Mouse (Mus musculus) erythroid progenitor cell, adult 5-6 weeks (primary cell): ENCODE data around the gene Olfr492. TPM values are rescaled to one million over a fixed set of nuclear protein-coding genes. Genes with fewer than 3 reads are reported as not detected.

Experiments
- ATAC-seq: replicated peaks from 2 replicates; pipeline ENCODE4 v1.8.0; 2016; ENCODE audit warnings: moderate number of reproducible peaks, mild to moderate bottlenecking, moderate TSS enrichment, inconsistent platforms; ENCODE audit not compliant: poor library complexity, low FRiP score, severe bottlenecking
- total RNA-seq, 2 experiments: library from RNA; stranded (forward) in 1 of 2; stranded (reverse) in 1 of 2; fragments of 150-400 nt in 1 of 2; fragments of 186-747, 209-891 nt in 1 of 2; gene quantifications; 2 replicates each; pipeline versions ENCODE4 v1.2.3 to v1.2.4; 2015 to 2017; ENCODE audit warnings: low replicate concordance in 2 of 2

The Olfr492 gene
- not detected in 2 replicates for total RNA-seq (2015; ENCODE audit: low replicate concordance)
- total RNA-seq (2017; ENCODE audit: low replicate concordance), result not detected in 2 replicates

- ATAC-seq, result no peak
These were observed at the start of gene Olfr492 for GRCm38 (mm10) chr7:108323574-108323973. TSS of gene Olfr492 (minus strand) at chr7:108323674.

GRCm38 (mm10) chr7:108365035-108365434 lies 41.6 kb upstream of the Olfr492 start, which contains the start of gene Olfr494:
TSS of gene Olfr494 (plus strand) at chr7:108365335.
- ATAC-seq, result no peak

GRCm38 (mm10) chr7:108346879-108347278 lies 23.4 kb upstream of the Olfr492 start, which contains the start of gene Olfr493:
TSS of gene Olfr493 (minus strand) at chr7:108346979.
- ATAC-seq, result no peak

GRCm38 (mm10) chr7:108313151-108313550 lies 10.3 kb downstream of the Olfr492 start, which contains the start of gene Olfr491:
TSS of gene Olfr491 (plus strand) at chr7:108313451.
- no peak for ATAC-seq

GRCm38 (mm10) chr7:108288834-108289233 lies 34.6 kb downstream of the Olfr492 start, which contains the start of gene Olfr490:
TSS of gene Olfr490 (minus strand) at chr7:108288934.
- no peak for ATAC-seq

Other genes starting within 250 kb of the Olfr492 start
- not detected in 2 replicates for gene Olfr481, start 243.8 kb downstream of the Olfr492 start, total RNA-seq (2015; ENCODE audit: low replicate concordance)
- gene Olfr481, start 243.8 kb downstream of the Olfr492 start, total RNA-seq (2017; ENCODE audit: low replicate concordance), result not detected in 2 replicates
- not detected in 2 replicates for gene Olfr482, start 226.1 kb downstream of the Olfr492 start, total RNA-seq (2015; ENCODE audit: low replicate concordance)
- gene Olfr482, start 226.1 kb downstream of the Olfr492 start, total RNA-seq (2017; ENCODE audit: low replicate concordance), result not detected in 2 replicates
- not detected in 2 replicates for gene Olfr483, start 222.8 kb downstream of the Olfr492 start, total RNA-seq (2015; ENCODE audit: low replicate concordance)
- not detected in 2 replicates for gene Olfr483, start 222.8 kb downstream of the Olfr492 start, total RNA-seq (2017; ENCODE audit: low replicate concordance)
- gene Olfr484, start 196.2 kb downstream of the Olfr492 start, total RNA-seq (2015; ENCODE audit: low replicate concordance), result not detected in 2 replicates
- gene Olfr484, start 196.2 kb downstream of the Olfr492 start, total RNA-seq (2017; ENCODE audit: low replicate concordance), result not detected in 2 replicates
- not detected in 2 replicates for gene Olfr485, start 163.8 kb downstream of the Olfr492 start, total RNA-seq (2015; ENCODE audit: low replicate concordance)
- not detected in 2 replicates for gene Olfr485, start 163.8 kb downstream of the Olfr492 start, total RNA-seq (2017; ENCODE audit: low replicate concordance)
- gene Olfr486, start 150.9 kb downstream of the Olfr492 start, total RNA-seq (2015; ENCODE audit: low replicate concordance), result not detected in 2 replicates
- not detected in 2 replicates for gene Olfr486, start 150.9 kb downstream of the Olfr492 start, total RNA-seq (2017; ENCODE audit: low replicate concordance)
- not detected in 2 replicates for gene Olfr487, start 109.0 kb downstream of the Olfr492 start, total RNA-seq (2015; ENCODE audit: low replicate concordance)
- gene Olfr487, start 109.0 kb downstream of the Olfr492 start, total RNA-seq (2017; ENCODE audit: low replicate concordance), result not detected in 2 replicates
- not detected in 2 replicates for gene Olfr488, start 65.3 kb downstream of the Olfr492 start, total RNA-seq (2015; ENCODE audit: low replicate concordance)
- gene Olfr488, start 65.3 kb downstream of the Olfr492 start, total RNA-seq (2017; ENCODE audit: low replicate concordance), result not detected in 2 replicates
- not detected in 2 replicates for gene Olfr490, start 34.7 kb downstream of the Olfr492 start, total RNA-seq (2015; ENCODE audit: low replicate concordance)
- gene Olfr490, start 34.7 kb downstream of the Olfr492 start, total RNA-seq (2017; ENCODE audit: low replicate concordance), result not detected in 2 replicates
- gene Olfr491, start 10.2 kb downstream of the Olfr492 start, total RNA-seq (2015; ENCODE audit: low replicate concordance), result not detected in 2 replicates
- gene Olfr491, start 10.2 kb downstream of the Olfr492 start, total RNA-seq (2017; ENCODE audit: low replicate concordance), result not detected in 2 replicates
- not detected in 2 replicates for gene Olfr493, start 23.3 kb upstream of the Olfr492 start, total RNA-seq (2015; ENCODE audit: low replicate concordance)
- gene Olfr493, start 23.3 kb upstream of the Olfr492 start, total RNA-seq (2017; ENCODE audit: low replicate concordance), result not detected in 2 replicates
- not detected in 2 replicates for gene Olfr494, start 41.7 kb upstream of the Olfr492 start, total RNA-seq (2015; ENCODE audit: low replicate concordance)
- not detected in 2 replicates for gene Olfr494, start 41.7 kb upstream of the Olfr492 start, total RNA-seq (2017; ENCODE audit: low replicate concordance)
- gene Olfr495, start 69.5 kb upstream of the Olfr492 start, total RNA-seq (2015; ENCODE audit: low replicate concordance), result not detected in 2 replicates
- not detected in 2 replicates for gene Olfr495, start 69.5 kb upstream of the Olfr492 start, total RNA-seq (2017; ENCODE audit: low replicate concordance)
- gene Olfr497, start 96.7 kb upstream of the Olfr492 start, total RNA-seq (2015; ENCODE audit: low replicate concordance), result not detected in 2 replicates
- not detected in 2 replicates for gene Olfr497, start 96.7 kb upstream of the Olfr492 start, total RNA-seq (2017; ENCODE audit: low replicate concordance)
- not detected in 2 replicates for gene Olfr498, start 141.7 kb upstream of the Olfr492 start, total RNA-seq (2015; ENCODE audit: low replicate concordance)
- gene Olfr498, start 141.7 kb upstream of the Olfr492 start, total RNA-seq (2017; ENCODE audit: low replicate concordance), result 0.13 TPM in 1 of 2 replicates, not detected in the other
- gene Olfr502, start 201.4 kb upstream of the Olfr492 start, total RNA-seq (2015; ENCODE audit: low replicate concordance), result not detected in 2 replicates
- not detected in 2 replicates for gene Olfr502, start 201.4 kb upstream of the Olfr492 start, total RNA-seq (2017; ENCODE audit: low replicate concordance)
- gene Olfr503, start 220.9 kb upstream of the Olfr492 start, total RNA-seq (2015; ENCODE audit: low replicate concordance), result not detected in 2 replicates
- not detected in 2 replicates for gene Olfr503, start 220.9 kb upstream of the Olfr492 start, total RNA-seq (2017; ENCODE audit: low replicate concordance)
- not detected in 2 replicates for gene Olfr504, start 242.1 kb upstream of the Olfr492 start, total RNA-seq (2015; ENCODE audit: low replicate concordance)
- gene Olfr504, start 242.1 kb upstream of the Olfr492 start, total RNA-seq (2017; ENCODE audit: low replicate concordance), result not detected in 2 replicates